Mouse (Mus musculus): Measurements from ENCODE around the gene Hif3a.
"Not testable (repeated sequence)": the region's sequence is repeated elsewhere in the genome, so short reads cannot be mapped to it uniquely, and the experiment has no call there.

Gene Hif3a

DNA sequence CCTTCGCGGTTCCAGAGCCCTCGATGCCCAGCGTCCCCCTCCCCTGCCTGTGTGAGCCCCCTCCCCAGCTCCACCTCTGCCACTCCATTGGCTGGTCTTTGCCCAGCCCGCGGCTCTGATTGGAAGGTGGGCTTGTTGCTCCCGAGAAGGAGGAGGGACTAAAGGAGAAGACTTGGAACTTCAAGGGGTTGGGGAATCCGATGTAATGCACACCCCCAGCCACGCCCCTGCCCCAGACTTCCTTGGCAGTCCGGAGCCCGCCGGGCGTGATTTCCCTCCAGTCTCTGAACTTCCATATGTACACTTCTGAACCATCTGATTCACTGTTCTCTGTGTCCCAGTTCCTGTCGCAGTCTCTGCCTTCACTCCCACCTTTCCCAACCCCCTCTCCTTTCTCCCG lies at the start of gene Hif3a:
TSS of gene Hif3a (minus strand) at position 39 of the 400 bp plus-strand sequence.
- peak; percentile 58 for DNase-seq

DNA sequence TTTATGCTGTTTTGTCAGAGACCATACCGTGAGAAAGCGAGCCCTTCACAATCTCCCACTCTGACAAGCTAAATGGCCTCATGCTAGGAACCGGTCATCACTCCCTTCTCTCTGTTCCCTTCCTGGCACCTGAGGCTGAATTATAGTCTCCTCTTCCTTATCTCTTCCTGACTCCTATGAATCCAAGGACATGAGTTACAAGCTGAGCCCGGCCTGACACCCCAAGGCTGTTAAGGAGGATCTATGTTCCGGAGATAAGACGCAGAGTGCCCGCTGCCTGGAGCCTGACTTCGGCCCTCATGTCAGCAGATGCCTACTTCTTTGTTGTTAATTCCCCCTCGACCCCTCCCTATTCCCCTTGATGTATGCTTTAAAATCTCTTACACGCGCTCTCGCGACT lies 39.4 kb upstream of the Hif3a start:
- DNase-seq, result not testable (repeated sequence)

DNA sequence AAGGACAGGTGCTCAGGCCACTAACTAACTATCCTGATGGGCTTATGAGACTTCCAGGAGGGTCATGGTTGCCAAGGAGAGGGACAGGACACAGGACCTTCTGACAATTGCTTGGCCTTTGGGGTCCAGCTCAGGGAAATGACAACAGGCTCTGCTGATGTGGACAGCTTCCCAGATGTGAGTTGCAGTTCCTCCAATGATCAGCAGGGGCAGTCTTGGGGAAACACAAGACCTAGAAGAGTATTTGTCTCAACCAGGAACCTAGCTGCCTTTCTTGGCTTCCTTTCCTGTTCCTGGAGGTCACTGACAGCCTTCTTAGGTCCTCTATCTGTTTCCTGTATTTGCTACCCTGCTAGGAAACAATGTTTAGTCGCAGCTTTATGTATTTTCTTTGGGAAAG lies 29.1 kb upstream of the Hif3a start:
- peak; percentile 27 for DNase-seq

DNA sequence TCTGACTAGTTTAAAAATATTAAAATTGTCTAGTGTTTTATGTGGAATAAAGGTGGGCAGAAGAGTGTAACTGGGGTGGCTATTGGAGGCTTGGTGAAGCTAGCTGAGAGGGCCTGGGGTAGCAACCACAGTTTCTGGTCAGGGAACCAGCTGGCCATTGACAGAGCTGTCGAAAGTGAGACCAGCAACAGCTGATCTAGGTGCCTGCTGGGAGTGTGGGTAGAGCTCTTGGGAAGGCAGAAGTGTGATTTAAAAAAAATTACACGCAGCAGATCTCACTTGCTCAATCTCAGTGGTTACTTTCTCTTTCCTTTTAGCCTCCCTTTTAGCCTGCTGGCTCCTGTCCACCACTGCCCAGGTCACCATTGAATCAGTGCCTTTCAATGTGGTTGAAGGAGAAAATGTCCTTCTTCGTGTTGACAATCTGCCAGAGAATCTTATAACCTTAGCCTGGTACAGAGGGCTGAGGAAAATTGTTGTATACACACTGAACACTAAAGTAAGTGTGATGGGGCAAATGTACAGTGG lies 27.9 kb upstream of the Hif3a start:
- DNase-seq, result peak; percentile 64

DNA sequence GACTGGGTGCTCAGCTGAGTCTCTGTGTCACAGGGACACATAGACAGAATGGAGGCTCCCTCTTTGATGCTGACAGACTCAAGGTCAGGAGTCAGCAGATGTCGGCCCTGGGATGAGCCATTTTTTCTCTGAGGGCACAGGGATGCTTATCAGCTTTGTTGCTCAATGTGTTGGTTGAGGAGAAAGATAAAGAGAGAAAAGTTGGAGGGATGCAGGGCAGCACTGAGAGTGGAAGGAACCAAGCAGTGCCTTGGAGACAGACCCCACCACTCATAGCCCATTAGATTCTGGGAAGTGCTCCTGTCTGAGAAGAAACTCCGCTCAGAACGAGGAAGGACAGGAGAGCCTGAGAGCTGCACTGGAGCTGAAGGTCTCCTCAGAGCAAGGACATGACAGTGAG lies 25.5 kb upstream of the Hif3a start:
- DNase-seq, result peak; percentile 14

DNA sequence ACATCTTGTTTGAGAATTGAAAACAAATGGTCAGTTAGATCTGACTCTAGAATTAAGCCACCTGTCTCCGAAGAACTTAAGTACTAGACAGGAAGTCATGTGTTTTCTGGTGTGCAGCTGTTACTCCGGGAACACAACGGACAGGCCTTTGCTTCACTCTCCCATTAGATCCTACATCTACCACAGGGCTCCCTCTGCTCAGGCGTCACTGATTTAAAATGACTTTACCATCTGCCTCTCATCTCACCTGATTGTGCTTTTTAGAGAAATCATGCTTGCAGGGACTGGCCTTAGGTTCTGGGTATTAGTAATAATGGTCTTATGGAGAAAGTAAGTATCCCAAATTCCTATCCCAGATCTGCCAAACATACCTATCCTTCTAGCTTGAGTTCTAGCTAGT lies 20.5 kb upstream of the Hif3a start:
- peak; percentile 73 for DNase-seq

DNA sequence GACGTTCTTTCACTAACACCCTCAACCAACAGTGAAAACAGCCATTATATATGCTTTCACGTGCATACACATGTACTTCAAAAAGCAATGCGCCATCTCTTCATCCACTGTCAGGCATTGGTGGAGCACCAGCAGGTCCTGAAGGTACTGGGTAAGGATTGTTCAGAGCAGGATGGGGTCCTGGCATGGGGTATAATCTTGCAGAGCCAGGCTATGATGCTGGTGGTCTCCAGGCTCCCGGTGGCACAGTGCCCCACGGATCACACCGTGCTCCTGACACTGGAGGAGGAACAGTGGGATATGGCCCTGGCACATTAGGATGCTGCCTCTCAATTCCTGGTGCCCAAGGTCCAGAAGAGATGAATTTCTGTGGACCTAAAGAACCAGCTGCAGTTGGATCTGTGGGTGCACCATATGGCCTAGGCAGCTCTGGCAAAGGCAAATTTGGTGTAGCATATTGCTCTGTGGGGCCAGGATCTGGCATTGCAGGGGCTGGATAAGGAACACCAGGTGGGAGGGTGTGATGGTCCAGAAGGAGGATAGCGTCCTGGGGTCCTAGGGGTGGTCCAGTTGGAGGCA lies 15.9 kb upstream of the Hif3a start:
- peak; percentile 91 for DNase-seq

DNA sequence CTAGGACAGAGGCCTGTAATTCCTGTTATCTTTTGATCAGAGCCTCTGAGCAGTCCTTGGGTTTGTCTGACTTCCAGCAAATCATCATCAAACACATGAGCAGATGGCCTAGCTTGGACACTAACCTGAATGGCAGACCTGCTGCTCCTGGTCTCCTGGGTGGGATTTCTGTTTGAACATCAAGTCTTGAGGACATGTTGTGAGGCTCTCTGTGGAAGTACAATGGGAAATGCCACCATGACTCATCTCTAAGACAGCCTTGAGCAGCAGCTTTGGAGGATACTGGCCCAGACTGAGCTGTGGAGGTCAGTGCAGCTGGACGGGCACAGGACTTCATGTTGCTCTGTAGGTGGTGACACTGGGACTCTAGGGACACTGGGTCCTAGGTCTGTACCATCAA lies 14.3 kb upstream of the Hif3a start:
- DNase-seq, result peak; percentile 72

DNA sequence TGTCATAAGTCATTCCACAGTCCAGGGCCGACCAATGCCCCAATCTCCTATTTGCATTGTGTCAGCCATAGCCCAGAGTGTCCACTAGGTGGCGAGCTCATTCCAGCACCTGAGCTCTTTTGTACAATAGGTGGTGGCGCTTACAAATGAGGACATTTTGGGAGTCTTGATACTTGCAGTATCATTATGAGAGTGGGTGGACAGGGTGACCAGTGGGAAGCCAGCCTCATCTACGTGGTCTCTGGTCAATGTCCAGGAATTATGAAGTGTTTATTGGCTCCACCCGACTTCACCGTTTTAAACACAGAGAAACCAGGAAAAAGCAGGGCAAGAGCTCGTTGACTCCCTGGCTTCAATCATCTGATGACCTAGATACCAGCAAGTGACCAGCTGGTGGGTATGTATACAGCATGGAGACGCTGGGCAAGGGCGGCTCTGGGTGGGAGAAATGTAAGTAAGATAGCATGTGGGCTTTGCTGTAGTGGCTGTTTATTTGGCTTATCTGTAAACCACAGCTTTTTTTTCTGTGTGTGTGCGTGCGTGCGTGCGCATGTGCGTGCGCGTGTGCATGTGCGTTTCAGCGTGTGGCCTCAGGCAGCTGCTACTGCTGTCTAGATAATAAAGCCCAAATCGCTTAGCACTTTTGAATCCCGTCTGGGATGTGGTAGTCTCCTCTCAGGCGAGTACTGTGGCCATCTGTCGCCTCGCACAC lies 11.8 kb upstream of the Hif3a start, which contains the start of gene Psg16:
TSS of gene Psg16 (plus strand) at position 137 of the 712 bp plus-strand sequence.
- peak; percentile 91 for DNase-seq

DNA sequence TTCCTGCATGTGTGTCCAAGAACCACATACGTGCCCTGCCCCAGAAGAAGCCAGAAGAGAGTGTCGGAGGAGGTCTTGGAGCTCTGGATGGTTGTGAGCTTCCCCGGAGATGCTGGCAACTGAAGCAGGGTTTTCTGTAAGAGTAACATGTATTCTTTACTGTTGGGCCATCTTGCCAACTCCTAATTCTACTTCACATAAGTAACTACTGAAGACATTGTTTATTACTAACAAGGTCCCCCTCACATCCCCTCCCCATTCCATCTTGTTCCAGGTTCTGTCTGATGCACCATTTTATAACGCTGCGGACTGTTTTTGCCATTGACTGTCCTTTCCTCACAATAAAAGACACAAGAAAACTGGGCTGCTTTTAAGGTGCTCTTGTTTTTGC lies 11.3 kb upstream of the Hif3a start:
- no peak for DNase-seq

DNA sequence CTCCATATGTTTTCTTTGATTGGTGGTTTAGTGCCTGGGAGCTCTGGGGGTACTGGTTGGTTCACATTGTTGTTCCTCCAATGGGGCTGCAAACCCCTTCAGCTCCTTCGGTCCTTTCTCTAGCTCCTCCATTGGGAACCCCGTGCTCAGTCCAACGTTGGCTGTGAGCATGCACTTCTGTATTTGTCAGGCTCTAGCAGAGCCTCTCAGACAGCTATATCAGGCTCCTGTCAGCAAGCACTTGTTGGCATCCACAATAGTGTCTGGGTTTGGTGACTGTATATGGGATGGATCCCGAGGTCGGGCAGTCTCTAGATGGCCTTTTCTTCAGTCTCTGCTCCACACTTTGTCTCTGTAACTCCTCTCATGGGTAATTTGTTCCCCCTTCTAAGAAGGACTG lies 5.4 kb upstream of the Hif3a start:
- DNase-seq, result peak; percentile 6

DNA sequence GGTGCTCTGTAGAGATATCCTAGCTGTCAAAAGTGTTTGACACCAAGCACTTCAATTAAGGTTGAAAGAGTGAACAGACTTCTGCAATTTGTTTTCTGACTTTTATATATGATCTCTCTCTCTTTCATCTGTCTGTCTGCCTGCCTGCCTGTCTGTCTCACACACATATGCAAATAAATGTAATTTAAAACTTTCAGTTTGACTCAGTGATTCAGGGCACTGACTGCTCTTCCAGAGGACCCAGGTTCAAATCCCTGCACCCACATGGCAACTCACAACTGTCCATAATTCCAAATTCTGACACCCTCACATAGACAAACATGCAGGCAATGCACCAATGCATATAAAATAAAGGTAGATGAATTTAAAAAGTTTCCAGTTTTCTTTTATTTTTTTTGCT lies 4.8 kb upstream of the Hif3a start:
- peak; percentile 2 for DNase-seq

DNA sequence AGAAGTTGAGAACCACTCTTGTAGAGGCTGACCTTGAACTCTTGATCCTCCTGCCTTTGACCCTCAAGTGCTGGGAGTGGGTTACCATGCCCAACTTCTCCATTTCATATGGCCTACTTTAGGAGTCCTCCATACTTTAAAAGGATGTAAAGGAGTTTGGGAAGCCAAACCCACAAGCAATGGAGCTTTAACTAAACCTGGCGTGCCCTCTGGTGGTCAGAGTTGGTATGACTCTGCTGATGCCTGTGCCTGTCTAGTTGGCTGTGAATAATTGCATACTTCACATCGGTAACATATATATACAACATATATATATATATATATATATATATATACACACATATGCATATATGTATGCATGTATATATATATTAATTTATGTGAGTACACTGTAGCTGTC lies 4.2 kb upstream of the Hif3a start:
- DNase-seq, result peak; percentile 77

DNA sequence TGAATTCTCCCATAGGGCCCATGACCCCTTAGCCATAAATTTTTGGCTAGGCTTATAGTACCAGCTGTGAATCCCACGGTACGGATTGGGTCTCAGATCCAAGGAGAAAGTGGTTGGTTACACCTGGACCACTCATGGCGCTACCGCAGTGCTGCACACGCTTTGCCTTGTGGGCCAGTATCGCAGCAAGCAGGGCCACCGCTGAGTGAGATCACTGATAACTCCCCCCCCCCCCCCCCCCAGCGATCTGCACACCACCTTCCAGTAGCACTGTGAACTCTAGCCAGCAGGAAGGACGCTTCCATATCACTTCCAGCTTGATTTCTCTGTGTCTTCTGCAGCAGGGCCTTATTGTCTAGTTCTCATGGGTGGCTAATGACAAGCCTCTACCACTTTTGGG lies 3.4 kb upstream of the Hif3a start:
- peak; percentile 19 for DNase-seq

DNA sequence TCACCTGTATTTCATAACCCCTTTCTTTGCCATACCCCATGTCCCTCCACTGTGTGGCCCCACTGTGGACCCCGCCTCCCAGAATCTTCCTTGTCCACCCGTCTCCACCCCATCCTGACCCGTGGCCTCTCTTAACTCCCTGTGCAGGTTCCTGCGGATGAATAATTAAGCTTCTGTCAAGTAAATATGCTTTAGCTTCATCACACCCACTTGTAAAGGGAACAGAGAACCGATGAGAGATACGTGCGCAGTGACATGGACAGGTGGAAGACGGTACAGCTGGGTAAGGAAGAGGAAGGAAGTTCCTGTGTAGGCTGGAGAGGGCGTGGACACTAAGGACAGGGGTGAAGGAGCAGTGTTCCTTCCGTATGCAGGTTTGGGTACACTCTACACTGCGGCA lies 618 bp upstream of the Hif3a start:
- DNase-seq, result peak; percentile 14

DNA sequence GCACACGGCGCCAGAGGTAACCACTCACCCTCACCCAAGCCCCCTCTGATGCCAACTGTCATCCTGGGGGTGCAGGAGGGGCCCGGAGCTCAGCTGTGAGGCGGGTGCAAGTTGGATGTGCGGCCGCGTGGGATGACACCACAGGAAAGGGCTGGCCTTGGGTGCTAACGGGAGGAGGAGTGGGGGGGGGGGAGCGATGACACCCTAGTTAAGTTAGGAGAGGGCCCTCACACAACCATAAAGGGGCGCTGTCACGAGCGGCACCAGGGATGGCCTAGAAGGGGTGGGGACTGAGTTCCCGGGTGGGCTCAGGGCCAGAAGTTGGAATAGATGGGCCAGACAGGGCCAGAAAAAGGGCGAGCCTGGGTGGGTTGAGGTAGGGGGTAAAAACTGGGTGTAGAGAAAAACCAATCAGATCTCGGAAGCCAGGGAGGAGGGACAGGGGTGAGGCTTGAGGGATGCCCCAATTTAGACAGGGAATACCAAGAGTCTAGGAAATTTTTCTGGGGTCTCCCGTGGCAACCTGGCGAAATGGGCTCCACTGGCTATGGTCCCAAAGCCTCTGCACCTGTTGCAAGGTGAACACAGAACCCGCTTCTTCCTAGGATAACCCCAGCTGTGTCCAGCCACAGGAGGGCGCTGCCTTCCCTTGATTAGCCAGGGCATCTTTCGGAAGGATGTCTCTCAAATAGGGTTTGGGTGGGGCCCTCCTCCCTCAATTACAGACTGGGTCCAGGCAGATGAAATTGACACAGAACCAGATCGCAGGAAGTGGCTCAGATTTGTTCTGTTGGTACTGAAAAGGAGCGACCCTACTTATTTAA lies 1.2 kb downstream of the Hif3a start:
- peak; percentile 72 for DNase-seq

DNA sequence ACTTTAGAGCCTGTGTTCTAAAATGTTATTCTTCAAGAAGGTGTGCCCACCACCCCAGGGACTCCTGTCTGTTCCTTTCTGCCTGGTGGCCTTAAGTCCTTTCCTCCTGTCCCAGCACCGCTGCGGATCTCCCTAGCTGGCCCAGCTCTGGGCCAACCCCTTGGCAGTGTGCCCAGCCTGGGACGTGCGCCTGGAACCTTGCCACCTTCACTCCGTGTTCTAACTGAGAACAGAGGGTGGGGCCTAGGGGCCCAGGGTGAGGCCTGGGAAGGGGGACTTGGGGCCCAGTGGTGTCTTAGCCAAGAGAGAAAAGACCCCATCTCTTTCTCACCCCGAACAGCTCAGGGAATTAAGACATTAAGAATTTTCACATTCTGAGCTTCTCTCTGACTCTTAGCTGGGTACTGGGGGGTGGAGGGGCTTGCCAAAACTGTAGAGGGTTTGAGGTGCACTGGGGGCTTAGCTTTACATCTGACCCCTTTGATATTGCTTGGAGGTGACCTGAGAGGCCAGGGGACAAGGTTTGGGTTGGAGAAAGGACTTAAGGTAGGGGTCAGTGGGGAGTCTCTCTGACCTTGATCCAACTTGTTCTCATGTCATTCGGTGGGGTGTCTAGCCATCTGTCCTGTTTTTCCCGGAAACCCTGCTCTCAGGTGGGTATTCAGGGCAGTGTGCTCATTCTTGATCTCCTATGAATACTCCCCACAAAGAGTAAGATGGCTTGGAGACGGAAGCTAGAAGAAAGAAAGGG lies 2.0 kb downstream of the Hif3a start:
- peak; percentile 87 for DNase-seq

DNA sequence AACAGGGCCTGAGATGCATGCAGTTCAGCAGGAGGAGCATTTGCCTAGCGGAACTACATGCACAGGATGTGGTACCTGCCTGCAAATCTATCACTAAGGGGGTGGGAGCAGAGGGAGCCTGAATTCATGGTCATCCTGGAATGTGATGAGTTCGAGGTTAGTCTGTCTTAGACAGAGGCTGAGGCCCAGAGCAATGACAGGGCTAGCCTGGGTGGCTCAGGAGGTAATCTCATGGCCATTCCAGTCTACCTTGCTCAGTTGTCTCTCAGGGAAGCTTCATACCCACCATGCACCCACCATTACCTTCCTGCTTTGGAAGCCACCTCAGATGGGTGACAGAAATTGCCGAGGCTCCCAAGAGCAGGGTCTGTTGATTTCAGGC lies 2.8 kb downstream of the Hif3a start:
- DNase-seq, result no peak

DNA sequence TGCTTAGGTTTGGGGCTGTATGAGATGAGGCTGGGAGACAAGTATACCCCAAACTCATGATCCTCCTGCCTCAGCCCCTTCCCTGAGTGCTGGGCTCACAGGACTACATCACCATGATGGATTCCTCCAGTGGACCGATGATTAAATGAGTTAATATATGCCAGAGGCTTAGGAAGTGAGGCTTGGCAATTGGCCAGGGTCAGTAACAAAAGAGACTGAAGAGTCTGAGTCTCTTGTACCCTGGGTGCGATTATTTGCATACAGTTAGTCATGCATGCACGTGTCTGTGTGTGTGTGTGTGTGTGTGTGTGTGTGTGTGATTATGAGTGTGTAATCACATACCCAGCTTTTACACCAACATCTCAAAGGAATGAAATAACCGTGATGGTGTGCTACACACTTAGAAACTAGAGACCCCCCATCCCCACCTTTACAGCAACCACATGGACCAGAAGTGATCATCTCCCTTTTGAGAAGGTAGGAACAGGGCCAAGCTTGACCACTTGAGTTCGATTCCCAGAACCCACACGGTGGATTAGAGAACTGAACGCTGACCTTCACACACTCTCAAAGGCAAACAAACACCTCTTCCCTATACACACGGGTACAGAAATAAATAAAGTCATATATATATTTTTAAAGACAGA lies 3.3 kb downstream of the Hif3a start:
- DNase-seq, result peak; percentile 49

DNA sequence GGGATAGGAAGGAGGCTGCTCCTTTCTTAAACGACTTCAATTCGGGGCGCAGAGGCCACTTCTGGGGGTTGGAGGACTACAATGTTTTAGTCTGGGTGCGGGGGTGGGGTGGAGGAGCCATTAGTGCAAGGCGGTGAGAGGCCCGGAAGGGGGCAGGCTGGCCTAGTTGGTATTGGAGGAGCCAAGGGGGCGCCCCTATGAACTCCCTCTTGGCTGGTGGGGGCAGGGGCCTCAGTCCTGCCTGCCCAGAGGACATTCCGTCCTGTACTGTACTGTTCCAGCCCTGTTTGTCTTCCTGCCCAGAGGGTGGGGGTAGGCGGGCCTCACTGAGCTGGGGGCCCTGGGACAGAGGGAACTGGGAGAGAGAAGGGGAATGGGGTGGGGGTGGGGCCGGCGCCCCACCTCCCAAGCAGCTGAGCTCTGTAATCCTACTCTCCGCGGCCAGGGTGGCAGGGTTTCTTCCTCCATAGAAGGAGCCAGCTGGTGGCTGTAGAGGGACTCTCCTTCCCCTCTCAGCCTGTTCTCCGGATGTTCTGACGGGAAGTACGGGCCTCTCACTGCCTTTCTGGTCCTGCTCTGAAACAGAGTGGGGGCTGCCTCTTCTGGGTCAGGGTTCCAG lies 4.0 kb downstream of the Hif3a start:
- peak; percentile 80 for DNase-seq

DNA sequence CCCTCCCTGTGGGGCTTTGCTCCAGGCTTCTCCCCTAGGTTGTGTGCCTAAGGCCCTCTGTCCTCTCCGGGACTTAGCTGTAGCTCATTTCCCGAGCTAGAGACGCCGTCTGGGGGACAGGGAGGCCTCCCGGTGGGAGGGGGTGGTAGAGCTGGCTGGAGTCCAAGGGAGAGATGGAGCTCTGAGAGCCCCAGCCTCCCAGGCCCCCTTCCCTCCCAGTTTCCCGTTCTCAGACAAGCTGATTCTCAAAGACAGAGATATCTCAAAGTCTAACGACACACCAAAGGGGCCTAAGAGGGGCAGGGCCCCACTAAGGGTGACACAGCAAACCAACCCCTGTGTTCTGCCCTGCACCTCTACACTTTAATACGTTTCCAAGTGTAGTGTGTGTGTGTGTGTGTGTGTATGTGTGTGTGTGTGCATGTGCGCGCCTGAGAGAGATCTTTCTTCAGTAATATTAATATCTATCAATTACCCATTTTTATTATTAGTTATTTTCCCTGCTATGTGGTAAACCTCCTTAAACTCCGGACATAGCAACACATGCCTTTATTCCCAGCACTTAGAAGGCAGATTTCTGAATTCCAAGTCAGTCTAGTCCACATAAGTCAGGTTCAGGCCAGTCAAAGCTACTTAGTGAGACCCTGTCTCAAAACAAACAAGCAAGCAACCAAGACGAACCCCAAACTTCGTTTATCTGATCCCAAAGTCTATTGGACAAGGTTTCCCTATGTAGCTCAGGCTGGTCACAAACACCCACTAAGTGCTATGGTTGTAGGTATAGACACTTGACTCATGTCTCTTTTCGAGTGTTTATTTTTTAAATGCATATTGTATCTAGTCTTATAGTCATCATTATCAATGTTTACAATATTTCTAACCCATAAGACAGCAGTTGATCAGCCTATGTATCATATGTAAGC lies 5.4 kb downstream of the Hif3a start:
- DNase-seq, result no peak
